Mouse (Mus musculus) urinary bladder, postnatal 36 days (tissue): ENCODE results near the gene Cptp.

ENCODE experiments used
- DNase-seq, 2 experiments: peaks; one replicate each; pipeline ENCODE4 v3.0.0; 2022; ENCODE audit warnings: low spot score in 2 of 2, mixed read lengths in 1 of 2

Cptp gene

GRCm38 (mm10) chr4:155869317-155870033 lies at the start of gene Cptp, which contains the start of gene Ints11:
Cptp (minus strand) TSS chr4:155869440.
Ints11 (plus strand) TSS chr4:155869546.
- DNase-seq = peak; percentile 94 to 97

DNA sequence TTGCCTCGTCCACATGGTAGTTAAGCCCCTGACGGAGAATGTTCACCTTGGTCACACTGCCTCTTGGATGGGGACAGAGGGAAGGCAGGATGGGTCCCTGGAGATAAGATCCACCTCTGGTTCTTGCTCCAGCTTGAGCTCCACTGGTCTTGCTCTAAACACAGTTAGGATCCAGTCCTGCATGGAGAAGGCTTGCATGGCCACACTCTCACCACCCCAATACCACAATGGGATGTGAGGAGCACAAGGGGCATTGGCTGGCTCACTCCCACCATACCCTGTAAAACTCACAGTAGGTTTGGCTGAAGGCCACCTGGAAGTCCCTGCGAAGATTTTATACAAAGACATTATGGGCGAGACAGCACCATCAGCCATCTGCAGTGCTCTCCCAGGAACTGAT lies 39.5 kb upstream of the Cptp start:
- no peak for DNase-seq

DNA sequence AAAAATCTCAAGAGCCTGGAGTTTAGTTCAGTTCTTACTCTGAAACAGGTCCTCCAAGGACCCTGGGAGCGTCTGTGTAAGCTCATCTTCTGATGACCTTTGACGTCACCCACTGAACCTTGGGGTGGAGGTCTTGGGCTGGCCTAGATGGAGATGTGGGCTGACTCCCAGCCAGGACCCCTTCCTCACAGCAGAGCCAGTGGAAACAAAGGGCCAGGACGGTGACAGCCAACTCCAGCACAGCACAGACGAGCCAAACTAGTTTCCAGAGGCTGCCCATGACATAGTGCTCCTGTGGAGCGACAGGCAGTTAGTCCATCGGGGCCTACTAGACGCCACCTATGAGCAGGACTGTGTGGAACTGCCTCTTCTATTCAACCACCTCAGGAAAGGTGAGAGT lies 39.0 kb upstream of the Cptp start:
- DNase-seq = no peak

- DNase-seq = peak in 1 of 2 experiments; percentile 1
These were observed 37.8 kb upstream of the Cptp start for GRCm38 (mm10) chr4:155907003-155907402.

GRCm38 (mm10) chr4:155906125-155906524 lies 36.9 kb upstream of the Cptp start:
- DNase-seq = peak in 1 of 2 experiments; percentile 0

GRCm38 (mm10) chr4:155905634-155906033 lies 36.4 kb upstream of the Cptp start:
- DNase-seq = no peak

GRCm38 (mm10) chr4:155904318-155905102 lies 35.3 kb upstream of the Cptp start:
- no peak for DNase-seq

- DNase-seq = no peak
These were observed 34.0 kb upstream of the Cptp start for GRCm38 (mm10) chr4:155903246-155903645.

GRCm38 (mm10) chr4:155901205-155901604 lies 32.0 kb upstream of the Cptp start:
- no peak for DNase-seq

GRCm38 (mm10) chr4:155899355-155899754 lies 30.1 kb upstream of the Cptp start:
- DNase-seq = no peak

DNA sequence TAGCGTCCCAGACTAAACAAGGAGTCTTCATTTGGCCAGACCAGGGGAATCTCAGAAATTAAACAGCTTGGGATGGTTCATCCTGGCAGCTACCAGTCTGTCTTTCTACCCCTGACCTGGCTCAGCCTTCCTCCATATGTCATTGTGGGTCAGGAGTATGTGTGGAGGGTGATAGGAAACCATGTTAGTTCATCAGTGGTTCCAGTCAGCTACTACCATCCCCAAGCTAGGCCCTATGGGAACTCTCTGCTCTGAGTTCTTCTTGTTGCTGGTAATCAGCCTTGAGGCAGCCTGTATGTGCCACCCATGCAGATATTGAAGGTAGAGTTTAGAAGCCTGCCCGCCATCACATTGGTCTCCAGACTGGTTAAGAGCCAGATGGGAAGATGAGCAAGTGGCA lies 29.1 kb upstream of the Cptp start:
- DNase-seq = no peak

- DNase-seq = no peak
These were observed 27.2 kb upstream of the Cptp start for GRCm38 (mm10) chr4:155896461-155896860.

GRCm38 (mm10) chr4:155895826-155896225 lies 26.6 kb upstream of the Cptp start:
- DNase-seq = no peak

GRCm38 (mm10) chr4:155895216-155895615 lies 26.0 kb upstream of the Cptp start:
- DNase-seq = peak; percentile 27 to 65

DNA sequence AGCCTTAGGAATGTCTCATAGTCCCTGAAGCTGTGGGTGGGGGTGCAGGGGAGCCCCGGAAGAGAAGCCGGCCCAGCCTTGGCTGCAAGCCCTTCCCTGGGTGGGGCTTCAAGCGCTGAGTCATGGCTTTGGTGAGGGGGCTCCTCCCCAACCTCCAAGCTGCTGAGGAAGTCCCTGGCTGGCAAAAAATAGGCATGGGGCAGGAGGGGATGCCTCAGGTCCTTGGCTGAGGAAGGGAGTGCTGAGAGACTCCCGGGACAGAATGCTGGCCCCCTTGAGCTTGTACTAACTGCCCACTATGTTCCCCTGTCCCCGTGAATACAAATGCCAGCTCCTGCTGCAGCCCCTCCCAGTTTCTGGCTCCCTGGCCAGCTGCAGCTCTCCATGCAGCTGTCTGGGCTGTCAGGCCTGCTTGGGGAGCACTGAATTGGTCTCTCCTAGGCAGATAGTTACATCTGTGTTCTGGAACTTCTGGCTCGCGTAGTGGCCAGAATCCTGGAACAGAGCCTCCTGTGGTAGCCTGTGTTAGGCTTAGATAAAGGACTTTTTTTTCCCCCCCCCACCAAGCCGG lies 25.2 kb upstream of the Cptp start:
- DNase-seq = peak; percentile 76 to 86

- no peak for DNase-seq
These were observed 24.0 kb upstream of the Cptp start for GRCm38 (mm10) chr4:155893212-155893690.

DNA sequence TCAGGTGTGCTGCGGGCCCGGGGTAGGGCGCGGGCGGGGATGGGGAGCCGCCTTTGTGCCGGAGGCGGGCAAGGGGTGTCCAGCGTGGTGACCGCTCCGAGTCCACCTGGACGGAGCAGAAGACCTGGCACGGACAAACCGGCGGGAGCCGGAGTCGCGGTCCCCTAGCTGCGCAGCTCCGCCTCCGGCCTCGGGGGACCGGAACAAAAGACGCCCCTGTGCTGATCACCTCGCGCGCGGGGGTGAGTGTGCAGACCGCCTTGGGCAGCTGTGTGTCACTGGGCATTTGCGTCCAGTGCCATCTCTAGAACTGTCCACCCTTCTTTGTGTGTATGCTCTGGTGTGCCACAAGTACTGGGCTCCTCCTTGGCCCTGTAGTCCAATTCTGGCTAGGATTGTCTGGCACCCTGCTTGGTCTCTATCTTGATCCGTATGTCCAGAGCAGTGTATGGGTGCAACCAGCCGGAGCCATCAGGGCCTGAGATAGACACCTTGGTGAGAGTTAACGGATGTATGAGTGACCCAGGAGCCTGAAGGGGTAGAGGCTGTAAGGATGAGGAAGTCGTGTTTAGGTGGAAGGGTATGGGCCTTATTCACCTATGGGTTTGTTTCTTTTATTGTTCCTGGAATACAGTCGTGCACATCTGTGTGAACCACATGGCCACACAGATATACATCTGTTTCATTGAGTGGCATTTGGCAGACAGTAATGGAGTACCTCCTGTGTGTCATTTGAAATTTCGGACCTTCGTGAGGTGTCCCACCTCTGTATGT lies 23.4 kb upstream of the Cptp start:
- DNase-seq = no peak

DNA sequence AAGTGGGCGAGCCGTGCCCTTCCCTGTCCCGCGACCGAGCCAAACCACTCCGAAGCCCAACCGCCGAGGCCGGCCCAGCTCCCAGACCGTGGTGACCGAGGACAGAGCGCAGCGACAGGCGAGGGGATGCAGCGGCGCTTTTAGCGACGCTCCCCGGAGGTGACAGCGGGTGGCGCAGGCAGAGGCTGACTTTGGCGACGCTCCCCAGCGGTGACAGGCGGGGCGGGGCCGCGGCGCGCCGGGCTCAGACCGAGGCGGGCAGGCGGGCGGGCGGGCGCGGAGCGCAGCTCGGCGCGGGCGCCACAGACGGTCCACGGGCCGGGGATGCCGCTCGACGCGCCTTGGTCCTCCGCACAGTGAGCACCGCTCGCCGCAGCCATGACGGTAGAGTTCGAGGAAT lies 22.8 kb upstream of the Cptp start:
- DNase-seq = peak; percentile 70 to 78

GRCm38 (mm10) chr4:155891551-155892001 lies 22.3 kb upstream of the Cptp start, which contains the start of the genes Pusl1 and Acap3:
Pusl1 (minus strand) TSS chr4:155891781.
Acap3 (plus strand) TSS chr4:155891822.
- peak; percentile 95 to 96 for DNase-seq

DNA sequence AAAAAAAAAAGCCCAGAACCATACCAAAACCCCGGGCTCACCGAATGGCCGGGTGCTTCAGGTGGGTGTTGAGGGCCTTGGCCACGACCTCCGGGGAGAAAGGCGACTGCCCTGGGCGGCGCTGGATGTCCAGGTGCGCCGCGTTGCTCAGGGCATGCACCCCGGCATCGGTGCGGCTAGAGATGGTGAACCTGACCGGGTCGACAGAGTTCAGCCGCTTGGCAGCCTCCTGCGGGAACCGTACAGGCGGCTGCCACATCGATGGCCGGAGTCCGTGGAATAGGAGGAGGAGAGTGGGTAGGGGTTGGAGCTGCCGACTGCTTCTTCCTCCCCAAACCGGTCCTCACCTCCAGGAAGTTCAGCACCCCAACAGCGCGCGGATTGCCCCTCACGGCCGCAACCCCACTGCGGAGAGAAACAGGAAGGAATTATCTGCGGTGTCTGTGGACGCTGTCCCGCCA lies 21.8 kb upstream of the Cptp start:
- DNase-seq = no peak

DNA sequence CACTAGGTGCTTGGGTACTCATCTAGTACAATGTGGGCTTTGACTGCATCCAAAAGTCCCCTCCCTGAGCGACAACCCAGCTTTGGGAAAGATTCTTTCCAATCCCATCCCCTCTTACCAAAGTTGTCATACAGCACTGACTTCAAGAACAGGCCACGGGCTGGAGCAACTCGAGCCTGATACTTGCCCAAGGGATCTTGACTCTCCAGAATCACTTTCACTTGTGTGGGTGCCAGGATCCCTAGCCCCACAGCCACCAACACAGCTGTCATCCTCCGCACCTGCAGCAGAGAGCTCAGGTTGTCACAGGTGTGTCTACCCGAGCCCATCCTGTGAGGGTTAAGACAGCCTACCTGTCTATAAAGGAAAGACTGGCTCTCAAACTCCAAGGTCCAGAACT lies 20.1 kb upstream of the Cptp start:
- no peak for DNase-seq
